Mouse (Mus musculus) small intestine, adult 2 months (tissue): ENCODE data around the gene Etnk1.

Experiments used
- CTCF ChIP-seq: fragments of 200-500 bp; IDR thresholded peaks from 2 replicates; pipeline ENCODE4 v1.5.1; 2012; ENCODE audit warnings: low read depth, mild to moderate bottlenecking, control low read depth, inconsistent platforms, low read length, moderate library complexity, mixed read lengths; ENCODE audit not compliant: insufficient replicate concordance, insufficient read length; ENCODE audit errors: extremely low read depth
- POLR2A ChIP-seq: fragments of 200-500 bp; IDR thresholded peaks from 2 replicates; pipeline ENCODE4 v1.6.1; 2012; ENCODE audit warnings: low read depth, mild to moderate bottlenecking, control low read depth, inconsistent platforms, low read length, moderate library complexity

- TF ChIP-seq CTCF (no peak), POLR2A (no peak)
These were observed 9.6 kb upstream of the Etnk1 start for GRCm38 (mm10) chr6:143157401-143157800.
